Mouse (Mus musculus) adrenal gland, adult 8-10 months (tissue): Measurements from ENCODE around the gene Bzw2. TPM values are rescaled to one million over a fixed set of nuclear protein-coding genes. Genes with fewer than 3 reads are reported as not detected.

Experiments used
- DNase-seq: peaks from one replicate; pipeline ENCODE4 v3.0.0; 2022
- total RNA-seq, 4 experiments: library from RNA; stranded (reverse); gene quantifications; 2 replicates each; pipeline ENCODE4 v1.2.4; 2022

Bzw2 gene
- total RNA-seq, 4 experiments from 2014 or later: 16.5 to 19.8 (median 18.2) TPM

DNA sequence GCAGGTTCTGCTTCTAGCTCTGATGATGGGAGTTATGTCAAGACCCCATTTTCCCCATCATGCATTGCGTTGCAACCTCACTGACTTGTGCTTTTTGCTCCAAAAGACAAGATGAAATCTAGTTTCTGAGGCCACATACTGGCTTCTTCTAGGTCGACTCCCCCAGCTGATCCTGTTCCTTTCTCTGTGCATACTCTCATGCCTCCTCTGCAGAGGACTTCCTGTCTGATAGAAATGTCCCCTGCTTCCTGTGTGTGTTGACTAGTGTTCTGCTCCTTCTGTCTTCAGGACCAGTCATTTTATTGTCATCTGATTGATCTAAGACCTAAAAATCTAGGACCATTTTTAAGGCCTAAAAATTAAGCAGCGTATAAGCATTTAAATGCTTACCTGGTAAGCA, 22.5 kb downstream of the Bzw2 start:
- no peak for DNase-seq

DNA sequence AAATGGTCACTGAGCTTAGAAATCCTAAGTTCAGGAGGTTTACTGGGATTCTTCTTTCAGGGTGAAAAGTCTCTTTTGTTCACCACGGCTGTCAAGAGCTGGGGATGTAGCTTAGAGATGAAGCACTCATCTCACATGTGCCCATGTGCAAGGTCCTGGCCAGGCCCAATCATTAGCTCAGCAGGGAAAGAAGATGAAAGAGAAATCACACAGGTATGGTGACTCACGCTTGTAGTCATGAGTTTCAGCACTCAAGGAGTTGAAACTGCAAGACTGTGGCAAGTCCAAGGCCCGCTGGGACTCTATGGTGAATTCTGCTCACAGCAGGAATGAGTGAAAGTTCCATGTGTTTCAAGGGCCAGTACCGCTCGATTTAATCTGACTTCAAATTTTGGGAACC, 23.8 kb downstream of the Bzw2 start:
- no peak for DNase-seq

DNA sequence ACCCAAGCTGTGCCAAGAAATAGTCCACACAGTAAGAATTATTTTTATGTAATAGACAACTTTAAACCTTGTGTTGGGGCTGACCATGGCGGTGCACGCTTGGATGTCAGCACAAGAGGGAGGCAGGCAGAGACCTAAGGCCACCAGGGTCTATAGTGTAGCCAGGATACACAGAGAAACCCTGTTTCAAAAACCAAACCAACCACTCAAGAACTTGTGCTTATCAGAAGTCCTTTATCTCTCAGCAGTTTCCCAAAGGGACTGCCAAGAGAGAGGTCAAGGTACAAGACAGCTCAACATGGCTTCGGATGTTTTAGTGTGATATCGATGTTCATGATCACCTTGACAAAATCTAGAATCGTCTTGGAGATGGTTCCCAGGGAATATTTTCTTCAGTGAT, 24.3 kb downstream of the Bzw2 start:
- DNase-seq: no peak

DNA sequence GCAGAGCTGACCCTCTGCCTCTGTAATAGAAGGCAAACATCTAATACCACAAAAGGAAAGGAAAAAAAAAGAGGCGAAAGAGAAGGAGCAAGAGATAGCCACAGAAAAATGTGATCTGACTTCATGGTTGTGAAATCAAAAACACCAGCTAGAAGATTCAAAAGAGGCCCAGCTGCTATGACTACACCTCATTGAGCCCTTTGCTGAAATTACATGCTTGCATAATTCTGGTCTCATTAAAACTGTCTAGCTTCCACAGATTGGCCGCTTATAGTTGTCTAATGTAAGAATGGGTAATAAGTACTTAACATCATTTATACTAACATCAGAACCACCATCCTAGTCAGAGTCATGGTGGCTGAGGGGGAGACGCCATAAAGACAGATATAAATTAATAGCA, 25.2 kb downstream of the Bzw2 start:
- no peak for DNase-seq

DNA sequence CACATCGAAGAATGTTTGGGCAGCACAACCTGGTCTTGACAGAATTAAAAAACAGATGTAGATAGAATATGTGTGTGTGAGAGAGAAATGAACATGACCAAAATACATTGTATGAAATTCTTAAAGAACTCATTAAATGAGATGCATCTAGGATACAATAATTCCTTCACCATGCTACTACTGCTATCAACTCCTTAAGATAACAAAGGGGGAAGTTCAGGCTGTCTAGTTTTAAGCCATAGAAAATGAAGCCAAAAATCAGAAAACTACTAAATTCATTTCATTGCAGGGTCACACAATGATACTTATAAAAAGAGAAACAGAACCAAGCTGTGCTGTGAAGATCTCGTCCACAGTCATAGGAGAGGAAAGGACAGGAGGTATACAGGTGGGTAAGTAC, 25.6 kb downstream of the Bzw2 start:
- DNase-seq: no peak

DNA sequence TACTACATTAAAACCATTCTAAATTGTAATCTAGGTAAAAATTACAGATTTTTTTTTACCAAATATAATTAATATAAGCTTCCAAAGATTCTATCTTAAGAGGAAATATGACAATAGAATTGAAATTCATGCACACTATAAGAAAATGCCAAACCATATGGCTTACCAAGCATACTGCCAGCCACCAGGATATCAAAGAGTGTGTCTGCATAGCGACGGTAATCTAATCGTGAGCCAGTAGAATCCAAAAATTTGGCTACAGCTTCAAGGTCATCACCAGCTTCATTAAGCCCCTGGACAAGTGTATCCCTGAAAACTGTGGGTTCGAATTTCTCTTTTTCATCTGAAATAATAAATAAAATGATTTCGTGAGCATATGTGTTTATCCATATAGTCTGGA, 28.1 kb downstream of the Bzw2 start:
- no peak for DNase-seq

DNA sequence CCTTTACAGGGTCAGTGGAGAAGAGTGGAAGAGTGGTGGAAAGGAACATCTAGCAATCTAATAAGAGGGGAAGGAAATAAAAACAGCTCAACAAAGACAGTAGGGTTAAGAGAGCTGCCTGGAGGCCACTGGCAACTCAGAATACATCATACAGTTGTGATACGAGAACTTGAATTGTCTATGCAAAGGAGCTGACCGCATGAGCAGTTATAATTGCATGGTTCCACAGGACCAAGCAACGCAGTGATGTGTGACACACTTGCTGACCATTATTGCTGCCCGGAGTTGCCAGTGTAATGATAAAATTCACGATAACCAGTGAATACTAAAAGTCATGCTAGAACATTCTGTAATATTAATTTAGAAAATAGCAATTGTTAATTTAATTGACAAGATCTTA, 31.8 kb downstream of the Bzw2 start:
- DNase-seq: no peak

DNA sequence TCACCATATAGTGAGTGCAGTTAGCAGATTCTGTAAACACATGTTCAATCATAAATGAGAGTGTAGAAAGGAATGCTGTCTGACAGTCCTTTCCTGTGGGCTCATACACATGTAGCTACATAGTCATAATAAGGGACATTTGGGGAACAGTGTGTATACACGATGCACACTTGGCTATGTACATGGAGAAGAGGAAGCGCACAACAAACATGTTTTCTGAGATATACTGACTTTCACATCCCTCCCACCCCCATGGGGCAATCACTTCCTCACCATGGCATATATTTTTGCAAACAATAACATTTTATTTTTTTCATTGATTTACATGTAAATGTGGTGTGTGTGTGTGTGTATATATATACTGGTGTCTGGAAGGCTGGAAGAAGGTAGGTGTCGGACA, 38.6 kb downstream of the Bzw2 start:
- no peak for DNase-seq

DNA sequence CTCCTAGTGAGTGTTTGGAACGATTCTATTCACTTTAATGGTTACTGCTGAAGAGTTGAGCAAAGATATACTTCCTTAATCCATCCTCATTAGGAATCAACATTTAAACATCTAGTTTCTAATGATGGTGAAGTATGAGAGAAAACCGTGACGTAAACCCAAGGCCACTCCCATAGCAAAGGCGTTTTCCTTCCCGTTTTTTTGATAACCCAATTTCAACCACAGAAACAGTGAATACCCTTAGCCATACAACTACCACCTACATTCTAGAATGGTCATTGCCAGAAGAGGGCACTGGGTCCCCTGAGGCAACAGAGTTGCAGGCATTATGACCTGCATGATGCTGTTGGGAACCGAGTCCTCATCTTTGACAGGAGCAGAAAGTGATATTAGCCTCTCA, 40.7 kb downstream of the Bzw2 start:
- no peak for DNase-seq

DNA sequence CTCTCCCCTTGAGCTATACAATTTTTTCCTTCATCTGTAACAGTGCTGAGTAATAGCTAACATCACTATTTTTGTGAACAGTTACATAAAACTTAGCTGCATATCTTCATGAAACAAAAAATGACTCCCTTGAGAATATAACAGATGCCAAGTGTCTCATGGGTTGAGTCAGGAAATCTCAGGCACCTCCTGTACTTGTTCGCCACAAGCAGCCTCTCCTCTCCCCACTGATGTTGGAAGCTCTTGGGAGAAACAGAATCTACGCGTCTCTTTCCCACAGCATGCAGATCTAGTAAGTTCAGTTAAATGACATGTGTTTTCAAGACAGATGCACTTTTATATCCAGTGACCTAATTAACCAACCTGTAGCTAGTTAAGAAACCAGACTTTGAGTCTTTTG, 45.8 kb downstream of the Bzw2 start:
- no peak for DNase-seq

DNA sequence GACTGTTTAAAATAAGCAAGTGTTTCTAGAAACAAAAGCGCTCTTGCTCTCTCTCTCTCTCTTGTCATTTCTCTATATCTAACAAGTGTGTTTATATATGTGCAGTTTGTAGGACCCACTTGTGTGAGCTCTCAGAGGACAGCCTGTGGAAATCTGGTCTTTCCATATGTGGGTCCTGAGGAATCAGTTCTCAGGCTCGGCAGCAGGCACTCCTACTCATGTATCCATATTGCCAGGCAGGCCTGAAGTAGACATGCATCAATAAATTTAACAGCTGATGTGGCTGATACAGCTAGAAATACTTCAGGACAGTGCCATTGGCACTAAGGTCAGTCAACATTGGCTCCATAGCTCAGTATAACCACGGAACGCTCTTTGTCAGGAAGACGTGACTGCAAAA, 46.8 kb downstream of the Bzw2 start:
- DNase-seq: no peak

DNA sequence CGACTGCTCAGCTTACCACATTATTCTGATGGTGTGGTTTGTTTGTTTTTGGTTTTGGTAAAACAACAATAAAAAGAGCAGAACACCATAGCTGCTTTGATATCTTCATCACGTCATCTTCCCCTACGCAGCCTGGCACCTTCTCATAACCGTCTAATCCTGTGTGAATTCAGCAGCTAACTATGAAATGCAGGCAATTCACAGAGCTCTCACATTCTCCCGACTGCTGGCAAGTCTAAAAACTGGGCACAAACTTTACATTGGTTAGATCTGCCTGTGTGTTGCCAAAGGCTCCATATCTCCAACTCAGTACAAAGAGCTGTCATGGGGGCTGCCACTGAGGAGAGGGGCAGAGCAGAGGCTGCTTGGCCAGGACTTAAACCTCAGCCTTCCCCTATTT, 47.4 kb downstream of the Bzw2 start:
- DNase-seq: no peak

DNA sequence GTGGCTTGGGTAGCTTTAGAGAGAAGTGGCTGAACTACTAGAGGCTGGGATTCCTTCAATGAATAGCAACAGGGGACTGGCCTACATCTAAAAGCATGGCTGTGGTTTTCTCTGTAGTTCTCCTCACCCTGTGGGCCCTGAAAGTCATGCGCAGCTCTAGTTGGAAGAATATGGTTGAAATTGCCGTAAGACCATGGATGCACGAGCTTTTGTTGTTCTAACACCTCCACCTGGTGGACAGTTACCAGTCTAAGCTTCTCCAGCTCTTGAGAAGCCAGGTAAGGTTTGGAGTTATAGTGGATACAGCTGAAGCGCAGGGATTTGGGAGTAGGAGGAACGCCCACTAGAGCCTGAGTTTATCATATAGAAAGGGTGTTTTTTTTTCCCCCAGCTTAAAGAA, 49.4 kb downstream of the Bzw2 start:
- DNase-seq: no peak

DNA sequence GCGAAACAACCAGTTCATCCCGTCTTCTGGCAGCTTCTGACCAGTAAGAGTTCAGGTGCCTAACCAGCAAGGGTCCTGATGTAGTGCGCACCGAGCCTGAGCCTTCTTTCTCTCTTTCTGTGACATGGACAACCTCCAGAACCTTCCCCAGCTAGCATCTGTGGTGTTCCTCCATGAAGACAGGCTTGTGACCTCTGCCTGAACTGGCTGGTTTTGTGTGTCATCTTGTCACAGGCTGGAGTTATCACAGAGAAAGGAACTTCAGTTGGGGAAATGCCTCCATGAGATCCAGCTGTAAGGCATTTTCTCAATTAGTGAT, 54.3 kb downstream of the Bzw2 start:
- no peak for DNase-seq

DNA sequence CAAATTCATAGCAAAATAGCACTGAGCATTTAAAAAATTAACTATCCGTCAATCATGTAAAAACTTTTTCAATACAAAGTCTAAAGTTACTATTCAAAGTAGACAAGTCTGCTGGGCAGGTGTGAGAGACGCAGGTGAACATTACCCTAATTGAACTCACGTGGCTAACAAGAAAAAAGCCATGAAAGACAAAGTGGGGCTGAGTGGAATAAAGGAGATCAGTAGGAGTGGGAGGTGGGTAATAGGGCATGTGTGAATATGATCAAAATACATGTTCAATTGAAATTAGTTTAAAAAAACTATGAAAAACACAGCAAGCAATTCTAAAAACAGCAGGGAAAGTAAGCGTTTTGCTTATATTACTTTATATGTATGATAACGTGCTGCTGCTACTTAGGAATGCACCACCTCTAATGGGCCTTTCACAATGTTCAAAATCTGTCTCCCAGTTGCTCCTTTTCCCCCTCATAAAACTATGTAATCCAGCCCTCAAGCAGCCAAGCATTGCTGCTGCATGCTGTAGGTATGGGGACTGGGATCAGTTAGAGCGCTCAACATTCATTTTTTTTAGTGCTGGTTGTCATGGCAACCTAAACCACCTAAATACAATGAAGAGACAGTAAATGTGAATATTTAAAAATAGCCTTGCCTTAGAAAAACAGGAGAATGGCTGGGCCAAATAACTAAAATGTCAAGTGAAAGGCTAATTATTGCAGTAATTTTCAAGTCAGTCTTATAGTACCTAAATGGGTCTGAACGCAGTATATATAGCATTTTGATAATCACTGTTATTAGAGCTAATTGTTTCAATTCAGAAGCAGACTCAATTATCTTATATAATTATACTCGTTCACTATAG, 54.9 kb downstream of the Bzw2 start:
- DNase-seq: no peak

DNA sequence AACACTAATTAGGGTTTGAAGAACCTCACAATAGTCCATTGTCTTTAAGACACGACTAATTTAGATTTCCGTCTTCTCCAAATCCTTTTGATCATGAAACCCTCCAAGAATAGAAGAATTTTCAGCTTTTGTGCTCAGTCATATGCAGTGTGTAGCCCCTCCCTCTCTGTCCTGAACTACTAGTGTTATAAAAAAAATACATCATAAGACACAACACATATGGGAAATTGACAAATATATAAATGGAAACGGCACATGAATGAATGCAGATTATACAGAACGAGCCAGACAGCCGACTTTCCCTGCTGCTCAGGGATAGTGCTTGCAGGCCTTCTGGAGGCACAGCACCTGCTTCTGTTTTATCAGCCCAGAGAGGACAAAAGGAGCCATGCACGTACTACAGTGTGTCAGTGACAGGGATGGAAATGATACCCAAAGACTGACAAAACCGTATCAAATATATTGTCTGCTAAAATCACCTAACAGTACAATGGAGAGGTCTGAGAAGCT, 62.5 kb downstream of the Bzw2 start:
- DNase-seq: no peak

DNA sequence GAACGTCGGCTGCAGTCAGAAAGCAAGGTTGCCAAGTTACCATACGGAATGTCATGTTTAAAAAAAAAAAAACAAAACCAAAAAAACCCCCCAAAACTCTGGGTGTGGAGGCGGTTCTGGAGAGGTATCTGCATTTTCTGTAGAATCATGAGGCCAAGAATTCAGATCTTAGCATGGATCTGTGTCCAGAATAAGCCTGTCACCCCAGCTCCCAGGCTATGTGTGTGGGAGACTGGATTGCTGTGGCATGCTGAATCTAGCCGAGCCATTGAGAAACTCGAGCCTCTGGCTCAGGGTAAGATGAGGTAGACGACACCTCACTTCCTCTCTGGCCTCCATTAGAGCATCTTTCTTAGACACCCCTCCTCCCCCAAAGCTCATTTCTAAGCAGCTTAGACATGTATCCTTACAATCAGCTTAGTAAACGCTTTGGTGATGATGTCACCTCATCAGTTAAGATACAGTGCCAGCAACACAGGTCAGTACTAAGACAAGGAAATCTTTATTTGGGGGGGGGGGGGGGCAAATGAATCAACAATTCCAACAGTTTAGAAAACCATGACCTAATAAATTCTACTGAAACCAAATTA, 64.7 kb downstream of the Bzw2 start:
- DNase-seq: no peak

DNA sequence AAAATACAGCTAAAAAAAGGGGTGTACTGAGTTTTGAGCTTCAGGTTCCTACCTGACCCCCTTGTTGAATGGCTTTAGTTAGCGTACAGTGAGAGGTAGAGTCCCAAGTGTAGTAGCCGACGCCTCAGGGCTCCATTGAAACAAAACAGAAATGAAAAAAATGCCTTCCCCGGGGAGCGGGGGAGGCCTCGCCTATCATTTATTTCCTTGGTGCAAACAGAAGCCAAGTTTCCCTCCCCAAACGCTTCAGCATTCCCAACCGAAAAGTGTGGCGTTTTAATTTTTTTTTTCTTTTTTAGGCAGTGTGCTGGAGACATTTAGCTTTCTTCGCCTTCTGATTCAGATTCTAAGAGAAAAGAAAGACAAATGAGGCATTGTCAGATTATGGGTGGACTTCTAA, 65.9 kb downstream of the Bzw2 start:
- DNase-seq: no peak

DNA sequence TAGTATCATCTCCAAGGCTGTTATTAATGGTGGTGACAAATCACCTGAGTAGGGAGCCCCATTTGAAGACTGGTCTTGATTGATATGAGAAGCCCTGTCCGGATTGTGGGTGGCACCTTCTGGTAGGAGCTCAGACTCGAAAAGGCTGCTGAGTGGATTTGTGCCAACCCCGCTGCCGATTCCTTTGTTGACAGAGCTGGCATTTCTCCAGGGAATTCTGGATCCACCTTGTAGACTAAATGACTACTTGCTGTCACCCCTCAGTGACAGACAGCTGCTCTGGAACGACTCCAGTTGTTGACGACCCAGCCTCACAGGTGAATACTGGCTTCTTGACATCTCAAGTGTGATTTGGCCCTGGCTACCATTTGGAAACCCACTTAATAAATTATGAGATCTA, 68.7 kb downstream of the Bzw2 start:
- DNase-seq: no peak

DNA sequence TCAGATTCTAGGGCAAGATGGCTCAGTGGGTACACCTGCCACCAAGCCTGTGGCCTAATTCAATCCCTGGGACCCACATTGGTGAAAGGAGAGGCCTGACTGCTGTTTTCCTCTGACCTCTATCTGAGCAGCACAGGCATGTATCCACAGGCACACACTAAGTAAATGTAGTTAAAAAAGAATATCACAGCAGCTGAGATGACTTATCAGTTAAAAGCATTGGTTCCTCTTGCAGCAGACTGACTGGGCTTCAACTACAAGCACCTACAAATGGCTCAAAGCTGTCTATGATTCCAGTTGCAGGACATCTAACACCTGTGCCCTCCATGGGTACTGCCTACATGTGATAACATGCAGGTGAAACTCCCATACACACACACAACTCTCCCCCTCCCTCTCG, 69.1 kb downstream of the Bzw2 start:
- DNase-seq: no peak

DNA sequence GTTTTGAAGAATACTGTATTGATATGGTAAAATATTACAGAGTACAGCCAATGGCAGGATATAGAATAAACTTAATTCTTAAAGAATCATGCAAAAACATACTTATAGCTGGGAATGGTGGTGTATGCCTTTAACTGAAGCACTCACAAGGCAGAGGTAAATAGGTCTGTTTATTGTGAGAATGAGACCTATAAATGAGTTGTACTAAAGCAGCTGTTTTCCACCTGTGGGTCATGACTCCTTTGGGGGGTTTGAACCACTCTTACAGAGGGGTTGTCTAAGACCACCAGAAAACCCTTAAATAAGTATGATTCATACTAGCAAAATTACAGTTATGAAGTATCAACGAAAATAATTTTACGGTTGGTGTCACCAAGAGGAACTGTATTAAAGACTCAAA, 72.5 kb downstream of the Bzw2 start:
- DNase-seq: no peak

DNA sequence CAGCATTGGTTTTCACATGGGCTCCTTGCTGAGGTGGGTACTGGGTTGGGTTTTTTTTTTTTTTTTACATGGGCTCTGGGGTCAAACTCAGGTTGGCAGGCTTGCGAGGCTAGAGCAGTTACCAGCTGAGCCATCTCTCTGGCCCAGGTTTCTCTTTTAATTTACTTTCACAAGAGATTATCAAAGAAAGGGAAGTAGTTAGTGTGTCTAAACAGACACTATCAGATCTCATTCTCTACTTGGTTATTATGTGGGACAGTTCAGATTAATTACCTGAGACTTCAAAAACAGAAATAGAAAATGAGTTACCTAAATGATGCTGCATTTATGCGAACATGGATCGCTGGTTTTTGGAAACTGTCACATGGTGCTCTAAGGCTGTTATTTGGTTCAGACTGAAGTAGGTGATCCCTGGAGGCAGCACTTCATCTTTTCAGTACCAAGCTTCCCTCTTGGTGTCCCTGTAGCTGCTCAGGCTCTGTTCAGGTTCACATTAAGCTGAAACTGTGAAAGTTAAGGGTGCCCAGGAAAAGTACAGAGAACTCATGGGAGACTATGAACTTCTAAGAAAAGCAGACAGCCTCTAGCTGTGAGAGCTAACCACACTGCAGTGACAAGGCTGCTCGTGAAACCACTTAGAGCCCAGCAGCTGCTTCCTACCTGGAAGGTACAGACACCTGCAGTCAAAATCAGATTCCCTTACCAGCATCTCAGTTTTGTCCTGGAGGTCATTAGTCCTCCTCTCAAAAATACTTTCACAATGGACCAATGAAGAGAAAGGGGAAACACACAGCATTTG, 79.6 kb downstream of the Bzw2 start:
- no peak for DNase-seq

DNA sequence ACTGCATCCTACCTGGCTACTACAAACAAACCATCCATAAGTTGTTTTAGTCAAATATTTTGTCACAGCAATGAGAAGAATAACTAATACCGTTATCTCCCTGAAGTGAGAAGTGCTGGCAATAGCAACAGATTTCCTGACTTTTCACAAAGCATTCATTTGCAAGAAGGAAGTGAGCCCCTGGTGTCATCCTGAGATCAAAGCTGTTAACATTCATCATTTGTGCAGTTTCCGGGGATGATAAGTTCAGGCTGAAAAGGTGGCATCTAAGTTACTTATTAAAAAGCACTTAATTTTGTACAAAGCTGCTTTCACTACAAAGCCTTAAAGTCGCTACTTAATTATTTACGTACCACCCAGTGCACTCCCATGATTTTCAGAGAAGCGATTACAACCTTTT, 85.0 kb downstream of the Bzw2 start:
- no peak for DNase-seq

DNA sequence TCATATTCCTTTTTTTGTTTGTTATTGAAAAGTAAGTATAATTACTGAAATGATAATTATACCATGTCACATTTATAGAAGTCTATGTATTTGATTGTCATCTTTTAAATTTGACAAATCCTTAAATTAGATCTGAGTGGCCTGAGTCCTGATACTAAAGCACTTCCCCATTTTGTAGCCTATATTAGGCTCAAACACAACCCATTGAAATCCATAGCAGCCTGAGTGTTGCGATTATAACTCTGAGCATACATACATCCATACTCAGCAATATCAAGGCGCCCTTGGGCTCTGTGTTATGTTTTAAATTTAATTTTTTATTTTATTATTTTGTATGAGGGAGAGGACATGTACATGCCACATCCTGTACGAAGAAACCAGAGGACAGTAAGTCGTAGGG, 87.6 kb downstream of the Bzw2 start:
- no peak for DNase-seq
